Mouse (Mus musculus) heart, embryonic 12.5 days (tissue): Measurements from ENCODE around the gene Hmg20a. TPM values are rescaled to one million over a fixed set of nuclear protein-coding genes. Genes with fewer than 3 reads are reported as not detected.
A peak's percentile ranks its signal among the peaks of the same experiment; 100 is the strongest.

Experiments used
- ATAC-seq: fragments of 200-750 bp; cut with Nextera tagmentation; 2 replicates; pipeline ENCODE4 v1.8.0; 2017; ENCODE audit warnings: moderate TSS enrichment, moderate library complexity; ENCODE audit not compliant: insufficient number of reproducible peaks, low FRiP score
- H3K27ac ChIP-seq: fragments of 300-500 bp; sonication (generic); 2 replicates; pipeline ENCODE4 v1.5.1; 2016; ENCODE audit warnings: mild to moderate bottlenecking, moderate library complexity; ENCODE audit not compliant: poor library complexity, severe bottlenecking
- H3K27me3 ChIP-seq: fragments of 300-500 bp; sonication (generic); replicated peaks from 2 replicates; pipeline ENCODE4 v1.6.1; 2016; ENCODE audit warnings: mild to moderate bottlenecking, moderate library complexity
- H3K36me3 ChIP-seq: fragments of 300-500 bp; sonication (generic); 2 replicates; pipeline ENCODE4 v1.6.1; 2016; ENCODE audit warnings: mild to moderate bottlenecking, moderate library complexity
- H3K4me1 ChIP-seq: fragments of 300-500 bp; sonication (generic); replicated peaks from 2 replicates; pipeline ENCODE4 v1.6.1; 2016; ENCODE audit warnings: mild to moderate bottlenecking
- H3K4me2 ChIP-seq: fragments of 300-500 bp; sonication (generic); 2 replicates; pipeline ENCODE4 v1.6.1; 2016; ENCODE audit warnings: mild to moderate bottlenecking, moderate library complexity
- H3K4me3 ChIP-seq: fragments of 300-500 bp; sonication (generic); 2 replicates; pipeline ENCODE4 v1.5.1; 2016; ENCODE audit warnings: mild to moderate bottlenecking
- H3K9ac ChIP-seq: fragments of 300-500 bp; sonication (generic); 2 replicates; pipeline ENCODE4 v1.6.1; 2016; ENCODE audit warnings: mild to moderate bottlenecking, moderate library complexity
- H3K9me3 ChIP-seq: fragments of 300-500 bp; sonication (generic); replicated peaks from 2 replicates; pipeline ENCODE4 v1.6.1; 2016; ENCODE audit warnings: mild to moderate bottlenecking, moderate library complexity
- WGBS: fragments of 180-500 bp; shearing (Covaris S2); methylation state at CpG from one replicate; pipeline ENCODE4 v1.1.7; 2016; 5-methylcytosine and 5-hydroxymethylcytosine counted together
- polyA plus RNA-seq: library from polyadenylated mRNA; unstranded; fragments of >200 nt; fragmentation: Nextera tagmentation; extraction: Ambion mirVana; gene quantifications from 2 replicates; pipeline ENCODE4 v1.2.1, GENCODE M21; 2016

The Hmg20a gene
- 62.1 and 63.0 TPM in 2 replicates for polyA plus RNA-seq

GRCm38 (mm10) chr9:56417948-56418737, at the start of gene Hmg20a, which contains the start of gene Peak1:
Gene Hmg20a, plus strand, starts transcription at chr9:56418609.
Gene Peak1, minus strand, starts transcription at chr9:56418067.
- Histone ChIP-seq H3K4me3 (peak within 1 kb of the TSS; percentile 65), H3K9ac (peak within 1 kb of the TSS; percentile 80), H3K36me3 (no peaks in the 10 kb centered on the region), H3K27ac (peak within 1 kb of the TSS; percentile 92), H3K27me3 (no peaks in the 10 kb centered on the region), H3K4me1 (peaks cover 38% of the 10 kb centered on the region), H3K4me2 (peak within 1 kb of the TSS; percentile 70), H3K9me3 (no peaks in the 10 kb centered on the region)
- peak; percentile 96 for ATAC-seq
- WGBS = under 1% methylated on average over 59 of the region's 59 CpGs

- WGBS = 58% methylated on average over 3 of the region's 3 CpGs
- H3K4me1 ChIP-seq = no peaks in the 10 kb centered on the region; the same call in 1 of the 2 replicates
- H3K9me3 ChIP-seq = no peaks in the 10 kb centered on the region
Observed at GRCm38 (mm10) chr9:56368814-56369213, 49.6 kb upstream of the Hmg20a start.

GRCm38 (mm10) chr9:56370710-56371109, 47.7 kb upstream of the Hmg20a start:
- WGBS = 44% methylated on average over 5 of the region's 5 CpGs
- ATAC-seq = no peak

More at GRCm38 (mm10) chr9:56368814-56369213, 49.6 kb upstream of the Hmg20a start:
- H3K27ac ChIP-seq = peak overlapping the region; percentile 39; the same call in 1 of the 2 replicates
- no peak for ATAC-seq
- H3K4me2 ChIP-seq = no peak overlapping the region
- H3K36me3 ChIP-seq = 0 out of 2 replicates have a peak, but pooled peaks cover 4% of the 10 kb centered on the region
- no peak overlapping the region for H3K9ac ChIP-seq
- no peaks in the 10 kb centered on the region for H3K27me3 ChIP-seq
- H3K4me3 ChIP-seq = no peak overlapping the region

GRCm38 (mm10) chr9:56374401-56374800, 44.0 kb upstream of the Hmg20a start:
- Histone ChIP-seq H3K4me2 (no peak overlapping the region), H3K27ac (no peak overlapping the region), H3K27me3 (no peaks in the 10 kb centered on the region), H3K9ac (no peak overlapping the region), H3K4me1 (peaks cover 14% of the 10 kb centered on the region), H3K9me3 (no peaks in the 10 kb centered on the region), H3K36me3 (0 out of 2 replicates have a peak, but pooled peaks cover 4% of the 10 kb centered on the region), H3K4me3 (no peak overlapping the region)
- 58% methylated on average over 4 of the region's 4 CpGs for whole genome bisulfite sequencing
- ATAC-seq = no peak

More at GRCm38 (mm10) chr9:56370710-56371109, 47.7 kb upstream of the Hmg20a start:
- H3K4me1 ChIP-seq = peaks cover 3% of the 10 kb centered on the region; the same call in 1 of the 2 replicates
- H3K9me3 ChIP-seq = no peaks in the 10 kb centered on the region
- no peak overlapping the region for H3K4me3 ChIP-seq
- no peaks in the 10 kb centered on the region for H3K27me3 ChIP-seq
- H3K9ac ChIP-seq = no peak overlapping the region
- no peak overlapping the region for H3K27ac ChIP-seq
- 0 out of 2 replicates have a peak, but pooled peaks cover 4% of the 10 kb centered on the region for H3K36me3 ChIP-seq
- H3K4me2 ChIP-seq = no peak overlapping the region

GRCm38 (mm10) chr9:56382786-56383185, 35.6 kb upstream of the Hmg20a start:
- no peaks in the 10 kb centered on the region for H3K9me3 ChIP-seq
- no peak overlapping the region for H3K4me2 ChIP-seq
- no peaks in the 10 kb centered on the region for H3K27me3 ChIP-seq
- H3K36me3 ChIP-seq = no peaks in the 10 kb centered on the region
- 88% methylated on average over 1 of the region's 1 CpGs for WGBS
- no peak overlapping the region for H3K4me3 ChIP-seq
- no peak for ATAC-seq
- no peak overlapping the region for H3K27ac ChIP-seq
- peaks cover under 1% of the 10 kb centered on the region for H3K4me1 ChIP-seq
- H3K9ac ChIP-seq = no peak overlapping the region

- no peak overlapping the region for H3K27ac ChIP-seq
- 71% methylated on average over 3 of the region's 3 CpGs for WGBS
Observed at GRCm38 (mm10) chr9:56392857-56393256, 25.6 kb upstream of the Hmg20a start.

GRCm38 (mm10) chr9:56396306-56396705, 22.1 kb upstream of the Hmg20a start:
- H3K36me3 ChIP-seq = no peaks in the 10 kb centered on the region
- no peaks in the 10 kb centered on the region for H3K27me3 ChIP-seq
- H3K4me1 ChIP-seq = peaks cover 25% of the 10 kb centered on the region
- no peak overlapping the region for H3K4me3 ChIP-seq
- no peaks in the 10 kb centered on the region for H3K9me3 ChIP-seq
- no peak overlapping the region for H3K4me2 ChIP-seq
- H3K9ac ChIP-seq = no peak overlapping the region
- 32% methylated on average over 1 of the region's 1 CpGs for WGBS
- ATAC-seq = no peak
- H3K27ac ChIP-seq = peak overlapping the region; percentile 76

More at GRCm38 (mm10) chr9:56392857-56393256, 25.6 kb upstream of the Hmg20a start:
- H3K4me1 ChIP-seq = peaks cover 16% of the 10 kb centered on the region
- H3K4me3 ChIP-seq = no peak overlapping the region
- 0 out of 2 replicates have a peak, but pooled peaks cover 3% of the 10 kb centered on the region for H3K36me3 ChIP-seq
- no peaks in the 10 kb centered on the region for H3K9me3 ChIP-seq
- no peak overlapping the region for H3K9ac ChIP-seq
- no peak for ATAC-seq
- no peak overlapping the region for H3K4me2 ChIP-seq
- H3K27me3 ChIP-seq = no peaks in the 10 kb centered on the region

- no peak overlapping the region for H3K4me2 ChIP-seq
- WGBS = 24% methylated on average over 4 of the region's 4 CpGs
Observed at GRCm38 (mm10) chr9:56404619-56405018, 13.8 kb upstream of the Hmg20a start.

GRCm38 (mm10) chr9:56409928-56410327, 8.5 kb upstream of the Hmg20a start:
- Histone ChIP-seq H3K27ac (no peak overlapping the region), H3K4me2 (no peak overlapping the region), H3K4me1 (peaks cover 29% of the 10 kb centered on the region), H3K36me3 (peaks cover 2% of the 10 kb centered on the region; the same call in 1 of the 2 replicates), H3K9me3 (no peaks in the 10 kb centered on the region), H3K9ac (no peak overlapping the region), H3K27me3 (no peaks in the 10 kb centered on the region), H3K4me3 (no peak overlapping the region)
- ATAC-seq = no peak
- 78% methylated on average over 2 of the region's 2 CpGs for WGBS

More at GRCm38 (mm10) chr9:56404619-56405018, 13.8 kb upstream of the Hmg20a start:
- H3K9me3 ChIP-seq = no peaks in the 10 kb centered on the region
- peak overlapping the region; percentile 66; the same call in 1 of the 2 replicates for H3K27ac ChIP-seq
- H3K4me3 ChIP-seq = no peak overlapping the region
- H3K4me1 ChIP-seq = peaks cover 42% of the 10 kb centered on the region
- peaks cover 2% of the 10 kb centered on the region; the same call in 1 of the 2 replicates for H3K36me3 ChIP-seq
- no peak overlapping the region for H3K9ac ChIP-seq
- ATAC-seq = no peak
- no peaks in the 10 kb centered on the region for H3K27me3 ChIP-seq

GRCm38 (mm10) chr9:56412716-56413115, 5.7 kb upstream of the Hmg20a start:
- no peak overlapping the region for H3K27ac ChIP-seq
- no peak for ATAC-seq

GRCm38 (mm10) chr9:56414322-56414721, 4.1 kb upstream of the Hmg20a start:
- no peak overlapping the region for H3K27ac ChIP-seq
- no peaks in the 10 kb centered on the region for H3K36me3 ChIP-seq
- H3K4me2 ChIP-seq = no peak overlapping the region
- no peak overlapping the region for H3K9ac ChIP-seq
- peaks cover 21% of the 10 kb centered on the region for H3K4me1 ChIP-seq
- H3K9me3 ChIP-seq = no peaks in the 10 kb centered on the region
- H3K27me3 ChIP-seq = no peaks in the 10 kb centered on the region
- no peak overlapping the region for H3K4me3 ChIP-seq
- ATAC-seq = no peak

More at GRCm38 (mm10) chr9:56412716-56413115, 5.7 kb upstream of the Hmg20a start:
- Histone ChIP-seq H3K36me3 (peaks cover 2% of the 10 kb centered on the region; the same call in 1 of the 2 replicates), H3K4me1 (peaks cover 25% of the 10 kb centered on the region), H3K9me3 (no peaks in the 10 kb centered on the region), H3K4me2 (no peak overlapping the region), H3K4me3 (no peak overlapping the region), H3K27me3 (no peaks in the 10 kb centered on the region), H3K9ac (no peak overlapping the region)
- 50% methylated on average over 1 of the region's 1 CpGs for WGBS
